Mouse (Mus musculus) olfactory bulb, adult 2 months (tissue): Measurements from ENCODE around the gene Olfr98.

Experiments
- CTCF ChIP-seq: fragments of 200-500 bp; IDR thresholded peaks from 2 replicates; pipeline ENCODE4 v1.5.1; 2012; ENCODE audit warnings: low read depth, mild to moderate bottlenecking, low read length, moderate library complexity; ENCODE audit not compliant: insufficient read depth
- POLR2A ChIP-seq: fragments of 200-500 bp; IDR thresholded peaks from 2 replicates; pipeline ENCODE4 v1.6.1; 2012; ENCODE audit warnings: mild to moderate bottlenecking, low read depth, low read length, moderate library complexity; ENCODE audit not compliant: insufficient read depth

- TF ChIP-seq CTCF = no peak
- TF ChIP-seq POLR2A = no peak
Observed at GRCm38 (mm10) chr17:37242198-37242597, 21.4 kb downstream of the Olfr98 start.
